Mouse (Mus musculus): Measurements from ENCODE around the gene Prr7. TPM values are rescaled to one million over a fixed set of nuclear protein-coding genes. Genes with fewer than 3 reads are reported as not detected.
"Not testable (repeated sequence)": the region's sequence is repeated elsewhere in the genome, so short reads cannot be mapped to it uniquely, and the experiment has no call there.

The Prr7 gene
- polyA plus RNA-seq, 1 experiment: 0.64 TPM

DNA sequence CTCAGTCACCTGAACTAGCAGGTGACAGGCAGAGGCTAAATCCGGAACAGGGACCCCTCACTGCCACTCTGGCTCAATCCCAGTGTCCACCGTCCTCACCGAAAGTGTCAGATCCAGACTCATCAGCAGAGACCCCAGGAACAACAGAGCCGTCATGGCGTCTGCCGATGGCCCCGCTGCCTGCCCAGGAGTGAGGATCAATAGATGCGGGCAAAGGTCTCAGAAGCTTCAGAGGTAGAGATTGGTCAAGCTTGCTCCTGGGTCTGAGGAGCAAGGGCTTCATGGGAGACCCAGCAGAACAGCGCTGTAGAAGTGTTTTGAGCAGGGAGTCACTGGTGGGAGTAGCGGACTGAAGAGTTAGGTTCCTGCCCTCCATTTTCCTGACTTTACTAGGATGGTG, 37.5 kb upstream of the Prr7 start, which contains the start of gene F12:
TSS of gene F12 (minus strand) at position 181 of the 400 bp plus-strand sequence.
- H3K27me3 ChIP-seq (replicated peaks; ENCODE audit: control insufficient read depth, insufficient read depth, low read length): no peaks in the 10 kb centered on the region
- no peak within 1 kb of the TSS for H3K27ac ChIP-seq (ENCODE audit: insufficient read depth, low read depth, low read length)
- H3K4me1 ChIP-seq (ENCODE audit: control insufficient read depth, insufficient read depth, low read length): no peaks in the 10 kb centered on the region
- no peak for TF ChIP-seq CTCF (conservative IDR thresholded peaks at IDR 0.05; ENCODE audit: insufficient read depth, insufficient read length, low read depth, low read length)
- no peak for TF ChIP-seq POLR2A (IDR thresholded peaks at IDR 0.05; ENCODE audit: low read depth, low read length)
- no peaks in the 10 kb centered on the region for H3K36me3 ChIP-seq (ENCODE audit: control insufficient read depth, insufficient read depth, low read length)
- 92% methylated on average over 10 of the region's 10 CpGs for WGBS
- DNase-seq: no peak
- H3K4me3 ChIP-seq (ENCODE audit: insufficient read depth, low read depth, low read length): no peak within 1 kb of the TSS

DNA sequence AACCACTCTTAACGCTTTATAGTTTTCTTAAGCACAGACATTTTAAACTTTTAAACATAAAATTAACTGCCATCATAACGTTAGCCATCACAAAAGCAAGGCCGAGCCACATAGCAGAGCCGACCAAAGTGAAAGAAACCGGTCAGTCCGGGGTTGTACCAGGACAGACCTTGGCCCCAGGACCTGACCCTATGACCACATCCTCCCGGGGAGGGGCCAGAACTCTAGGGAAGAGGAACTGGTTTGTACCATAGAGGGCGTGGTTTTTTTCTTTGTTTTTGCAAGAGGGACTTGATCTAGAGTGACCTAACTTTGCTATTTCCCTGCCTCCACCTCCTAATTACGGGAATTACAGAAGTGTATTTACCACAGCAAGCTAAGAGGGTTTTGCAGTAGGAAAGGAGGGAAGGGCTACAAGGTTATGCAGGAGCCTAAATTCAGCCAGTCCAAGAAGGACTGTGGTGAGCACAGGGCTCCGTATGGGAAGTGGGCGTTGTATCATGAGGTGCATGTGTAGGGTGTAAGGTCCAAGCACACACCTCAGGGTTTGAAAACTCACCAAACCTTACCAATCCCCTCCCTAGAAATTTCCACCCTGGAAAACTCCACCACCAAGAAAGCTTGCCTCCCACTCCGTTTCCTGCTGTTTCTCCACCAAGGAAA, 34.7 kb upstream of the Prr7 start:
- Histone ChIP-seq H3K27ac (ENCODE audit: insufficient read depth, low read depth, low read length) (peak overlapping the region; percentile 75), H3K4me1 (ENCODE audit: control insufficient read depth, insufficient read depth, low read length) (no peaks in the 10 kb centered on the region), H3K36me3 (ENCODE audit: control insufficient read depth, insufficient read depth, low read length) (no peaks in the 10 kb centered on the region), H3K4me3 (ENCODE audit: insufficient read depth, low read depth, low read length) (no peak overlapping the region), H3K27me3 (replicated peaks; ENCODE audit: control insufficient read depth, insufficient read depth, low read length) (no peaks in the 10 kb centered on the region)
- WGBS: 44% methylated on average over 12 of the region's 12 CpGs
- TF ChIP-seq POLR2A (IDR thresholded peaks at IDR 0.05; ENCODE audit: low read depth, low read length) (no peak), CTCF (conservative IDR thresholded peaks at IDR 0.05; ENCODE audit: insufficient read depth, insufficient read length, low read depth, low read length) (no peak)
- DNase-seq: peak; percentile 86

DNA sequence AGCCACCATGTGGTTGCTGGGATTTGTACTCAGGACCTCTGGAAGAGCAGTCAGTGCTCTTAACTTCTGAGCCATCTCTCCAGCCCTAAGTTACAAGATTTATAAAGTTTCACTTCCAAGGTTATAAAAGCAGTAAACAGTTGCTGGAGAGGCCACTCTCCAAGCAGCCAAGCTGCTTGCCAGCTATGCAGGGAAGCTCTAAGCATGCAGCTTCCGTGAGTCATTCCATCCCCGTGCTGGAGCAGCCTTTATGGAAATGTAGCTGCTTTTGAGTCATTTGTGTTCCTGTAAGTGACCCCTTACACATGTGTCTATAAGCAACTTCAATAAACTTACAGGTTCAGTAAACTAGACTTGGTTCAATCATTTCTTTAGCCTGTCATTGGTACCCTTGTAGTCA, 33.5 kb upstream of the Prr7 start:
- Histone ChIP-seq H3K27ac (ENCODE audit: insufficient read depth, low read depth, low read length) (no peak overlapping the region), H3K4me3 (ENCODE audit: insufficient read depth, low read depth, low read length) (no peak overlapping the region), H3K4me1 (ENCODE audit: control insufficient read depth, insufficient read depth, low read length) (no peaks in the 10 kb centered on the region), H3K27me3 (replicated peaks; ENCODE audit: control insufficient read depth, insufficient read depth, low read length) (no peaks in the 10 kb centered on the region), H3K36me3 (ENCODE audit: control insufficient read depth, insufficient read depth, low read length) (no peaks in the 10 kb centered on the region)
- TF ChIP-seq CTCF (conservative IDR thresholded peaks at IDR 0.05; ENCODE audit: insufficient read depth, insufficient read length, low read depth, low read length) (no peak), POLR2A (IDR thresholded peaks at IDR 0.05; ENCODE audit: low read depth, low read length) (no peak)
- WGBS: 77% methylated on average over 2 of the region's 2 CpGs
- no peak for DNase-seq

DNA sequence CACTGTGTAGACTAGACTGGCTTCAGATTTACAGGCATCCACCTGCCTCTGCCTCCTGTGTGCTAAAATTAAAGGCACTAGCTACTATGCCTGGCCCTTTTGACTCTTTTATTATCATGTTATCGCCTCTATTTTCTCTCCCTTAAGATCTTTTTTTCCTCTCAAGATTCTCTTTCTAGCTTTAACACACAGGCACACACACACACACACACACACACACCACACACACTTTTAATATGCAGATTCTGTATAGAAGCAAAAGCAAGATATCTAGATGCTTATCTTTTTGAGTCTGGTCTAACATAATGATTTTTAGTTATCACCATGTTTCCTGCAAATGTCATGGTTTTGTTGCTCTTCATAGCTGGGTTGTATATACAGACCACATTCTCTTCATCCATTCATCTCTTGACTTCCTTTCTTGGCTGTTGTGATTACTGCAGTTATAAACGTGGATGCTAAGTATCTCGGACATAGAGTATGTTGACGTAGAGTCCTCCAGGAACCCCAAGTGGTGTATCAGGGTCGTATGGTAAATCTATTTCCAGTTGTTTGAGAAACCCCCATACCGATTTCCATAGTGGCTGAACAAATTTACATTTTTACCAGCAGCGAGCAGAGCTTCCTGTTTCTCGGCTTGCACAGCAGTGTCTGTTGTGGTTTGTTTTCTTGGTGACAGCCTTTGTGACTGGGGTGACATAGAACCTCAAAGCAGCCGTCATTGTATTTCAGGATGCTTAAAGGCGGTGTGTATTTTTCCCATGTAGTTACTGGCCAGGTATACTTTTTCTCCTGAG, 32.0 kb upstream of the Prr7 start:
- no peaks in the 10 kb centered on the region for H3K36me3 ChIP-seq (ENCODE audit: control insufficient read depth, insufficient read depth, low read length)
- H3K27ac ChIP-seq (ENCODE audit: insufficient read depth, low read depth, low read length): no peak overlapping the region
- no peak overlapping the region for H3K4me3 ChIP-seq (ENCODE audit: insufficient read depth, low read depth, low read length)
- no peaks in the 10 kb centered on the region for H3K27me3 ChIP-seq (replicated peaks; ENCODE audit: control insufficient read depth, insufficient read depth, low read length)
- no peaks in the 10 kb centered on the region for H3K4me1 ChIP-seq (ENCODE audit: control insufficient read depth, insufficient read depth, low read length)
- 72% methylated on average over 10 of the region's 10 CpGs for WGBS
- TF ChIP-seq CTCF (conservative IDR thresholded peaks at IDR 0.05; ENCODE audit: insufficient read depth, insufficient read length, low read depth, low read length): no peak
- DNase-seq: no peak

DNA sequence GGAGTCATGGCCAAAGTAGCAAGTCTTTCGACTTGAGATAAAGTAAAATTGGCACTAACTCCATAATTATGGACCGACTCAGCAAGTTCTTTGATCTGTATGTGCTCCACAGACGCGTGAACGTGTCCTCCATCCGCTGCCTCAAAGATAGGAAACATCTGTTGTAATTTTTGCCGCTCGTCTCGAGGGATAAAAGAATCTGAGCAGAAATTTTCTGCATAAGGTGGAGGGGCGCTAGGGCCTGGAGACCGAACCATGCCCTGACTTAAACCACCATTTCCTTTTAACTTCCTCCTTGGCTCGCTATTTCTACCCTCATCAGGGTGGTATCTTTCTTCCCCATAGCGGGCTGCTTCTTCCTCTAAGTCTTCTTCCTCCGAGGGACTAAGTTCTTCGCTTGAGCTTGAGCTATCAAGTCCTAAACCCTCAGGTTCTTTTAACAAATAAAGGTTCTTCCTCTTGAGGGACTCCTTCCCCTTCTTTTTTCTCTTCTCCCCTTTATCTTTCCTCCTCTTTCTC, 26.9 kb upstream of the Prr7 start:
- H3K27me3 ChIP-seq (replicated peaks; ENCODE audit: control insufficient read depth, insufficient read depth, low read length); H3K36me3 ChIP-seq (ENCODE audit: control insufficient read depth, insufficient read depth, low read length); H3K27ac ChIP-seq (ENCODE audit: insufficient read depth, low read depth, low read length); H3K4me1 ChIP-seq (ENCODE audit: control insufficient read depth, insufficient read depth, low read length); DNase-seq; H3K4me3 ChIP-seq (ENCODE audit: insufficient read depth, low read depth, low read length): not testable (repeated sequence)
- WGBS: 82% methylated on average over 15 of the region's 15 CpGs

DNA sequence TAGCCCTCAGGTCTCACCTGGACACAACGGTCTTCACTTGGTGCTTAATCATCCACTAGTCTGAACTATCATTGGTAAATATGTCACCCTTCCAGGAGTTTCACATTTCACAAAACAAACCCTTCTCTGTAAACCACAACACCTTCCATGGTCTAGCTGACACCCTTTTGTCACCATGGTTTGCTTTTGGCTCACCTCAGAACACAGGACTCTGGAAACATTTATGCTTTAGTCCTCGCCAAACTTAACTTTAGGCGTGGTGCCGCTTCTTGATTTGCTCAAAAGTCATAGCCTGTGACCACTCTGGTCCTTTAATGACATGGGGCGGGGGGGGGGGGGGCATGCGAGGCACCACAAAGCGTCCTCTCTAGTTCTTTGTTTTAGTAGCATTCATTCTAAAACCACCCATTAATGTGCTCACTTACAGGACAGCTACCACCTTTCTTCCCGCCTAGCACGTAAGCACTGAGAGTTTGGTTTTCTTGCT, 20.2 kb upstream of the Prr7 start:
- peak overlapping the region; percentile 68 for H3K4me3 ChIP-seq (ENCODE audit: insufficient read depth, low read depth, low read length)
- no peaks in the 10 kb centered on the region for H3K36me3 ChIP-seq (ENCODE audit: control insufficient read depth, insufficient read depth, low read length)
- TF ChIP-seq CTCF (conservative IDR thresholded peaks at IDR 0.05; ENCODE audit: insufficient read depth, insufficient read length, low read depth, low read length) (no peak), POLR2A (IDR thresholded peaks at IDR 0.05; ENCODE audit: low read depth, low read length) (no peak)
- H3K27me3 ChIP-seq (replicated peaks; ENCODE audit: control insufficient read depth, insufficient read depth, low read length): no peaks in the 10 kb centered on the region
- WGBS: 22% methylated on average over 9 of the region's 9 CpGs
- peaks cover 5% of the 10 kb centered on the region; the same call in 1 of the 2 replicates for H3K4me1 ChIP-seq (ENCODE audit: control insufficient read depth, insufficient read depth, low read length)
- no peak for DNase-seq
- H3K27ac ChIP-seq (ENCODE audit: insufficient read depth, low read depth, low read length): peak overlapping the region; percentile 90; the same call in 1 of the 2 replicates

DNA sequence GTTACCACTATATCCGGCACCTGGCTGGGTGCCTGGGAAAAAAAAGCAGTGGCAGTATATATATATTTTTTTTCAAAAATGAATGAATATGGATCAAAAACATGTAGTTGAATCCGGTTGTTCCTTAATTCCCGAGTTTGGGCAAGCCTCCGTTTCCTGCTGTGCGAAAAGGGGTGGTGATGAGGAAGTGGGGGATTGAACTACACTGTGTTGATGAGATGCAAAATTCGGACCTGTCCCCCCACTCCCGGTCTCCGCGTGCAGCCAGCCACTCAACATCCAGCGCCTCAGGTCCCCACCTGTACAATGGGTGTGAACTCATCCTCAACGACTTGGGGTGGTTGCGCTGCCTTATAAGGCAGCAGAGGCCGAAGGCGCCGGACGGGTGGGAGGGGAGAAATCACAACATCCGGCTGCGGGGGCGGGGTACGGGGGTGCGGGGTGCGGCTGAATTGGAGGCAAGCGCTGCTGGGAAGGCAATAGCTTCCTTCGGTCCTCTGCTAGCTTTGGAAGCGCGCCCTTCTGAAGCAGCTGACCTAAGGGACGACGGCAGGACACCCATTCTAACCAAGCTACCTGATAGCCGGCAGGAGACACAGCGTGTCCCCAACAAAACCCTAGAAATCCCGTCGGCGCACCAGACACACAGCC, 19.7 kb upstream of the Prr7 start:
- WGBS: 1% methylated on average over 33 of the region's 33 CpGs
- Histone ChIP-seq H3K27ac (ENCODE audit: insufficient read depth, low read depth, low read length) (peak overlapping the region; percentile 90), H3K27me3 (replicated peaks; ENCODE audit: control insufficient read depth, insufficient read depth, low read length) (no peaks in the 10 kb centered on the region), H3K4me3 (ENCODE audit: insufficient read depth, low read depth, low read length) (peak overlapping the region; percentile 68), H3K36me3 (ENCODE audit: control insufficient read depth, insufficient read depth, low read length) (no peaks in the 10 kb centered on the region), H3K4me1 (ENCODE audit: control insufficient read depth, insufficient read depth, low read length) (peaks cover 5% of the 10 kb centered on the region; the same call in 1 of the 2 replicates)
- DNase-seq: no peak
- peak; percentile 9 for TF ChIP-seq POLR2A (IDR thresholded peaks at IDR 0.05; ENCODE audit: low read depth, low read length)
- no peak for TF ChIP-seq CTCF (conservative IDR thresholded peaks at IDR 0.05; ENCODE audit: insufficient read depth, insufficient read length, low read depth, low read length)
